Mouse (Mus musculus) frontal cortex, adult 2 months (tissue): ENCODE measurements around the gene Relb. TPM values are rescaled to one million over a fixed set of nuclear protein-coding genes. Genes with fewer than 3 reads are reported as not detected.

Experiments used
- DNase-seq, 2 experiments: peaks; one replicate each; pipeline ENCODE4 v3.0.0; 2022; ENCODE audit warnings: low spot score in 1 of 2; ENCODE audit errors: extremely low spot score in 1 of 2
- polyA plus RNA-seq: library from polyadenylated mRNA; depleted of rRNA; stranded (reverse); fragments of >200 nt; gene quantifications from 2 replicates; pipeline ENCODE4 v1.2.3, GENCODE M21; 2012; rRNA removed

The Relb gene
- 6.1 and 6.5 TPM in 2 replicates for polyA plus RNA-seq

DNA sequence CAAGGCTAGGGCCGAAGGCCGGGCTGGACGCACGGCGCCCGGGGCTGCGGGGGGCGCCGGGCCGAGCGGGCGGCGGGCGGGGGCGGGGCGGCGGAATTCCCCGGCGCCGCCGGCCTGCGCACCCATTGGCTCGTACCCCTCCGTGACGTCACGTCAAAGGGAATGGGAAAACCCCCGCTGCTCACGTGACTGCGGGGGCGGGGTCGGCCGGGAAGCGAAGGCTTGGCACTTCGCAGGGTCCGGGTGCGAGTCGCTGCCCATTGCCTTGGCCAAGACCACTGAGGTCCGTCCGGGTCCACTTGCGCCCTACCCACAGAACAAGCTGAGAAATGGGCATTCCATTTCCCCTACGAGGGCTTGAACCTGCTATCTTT lies at the start of gene Relb:
TSS of gene Relb (minus strand) at position 78 of the 374 bp plus-strand sequence.
- peak; percentile 72 to 93 for DNase-seq

GRCm38 (mm10) chr7:19678901-19679300 lies 49.7 kb upstream of the Relb start:
- DNase-seq = no peak

- DNase-seq = no peak
Observed at GRCm38 (mm10) chr7:19677872-19678271, 48.6 kb upstream of the Relb start, which contains the start of gene Apoc2. Apoc2 (minus strand) TSS chr7:19677941.

DNA sequence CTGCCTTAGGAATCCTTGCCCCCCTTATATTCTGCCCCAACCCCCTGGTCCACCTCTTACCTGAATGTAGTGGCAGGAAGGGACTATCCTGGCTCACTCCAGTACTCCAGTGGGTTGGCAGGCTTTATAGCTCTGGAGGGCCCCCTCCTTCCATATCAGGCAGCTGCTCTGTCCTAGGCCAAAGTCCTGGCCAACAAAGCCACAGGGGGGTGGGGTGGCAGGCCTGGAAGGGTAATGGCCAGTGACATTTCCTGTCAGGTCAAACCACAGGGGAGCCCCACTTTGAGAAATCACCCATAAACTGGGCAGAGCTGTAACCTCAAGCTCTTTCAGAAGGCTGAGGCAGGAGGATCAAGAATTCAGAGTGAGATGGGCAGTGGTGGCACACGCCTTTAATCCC lies 47.4 kb upstream of the Relb start:
- DNase-seq = no peak

DNA sequence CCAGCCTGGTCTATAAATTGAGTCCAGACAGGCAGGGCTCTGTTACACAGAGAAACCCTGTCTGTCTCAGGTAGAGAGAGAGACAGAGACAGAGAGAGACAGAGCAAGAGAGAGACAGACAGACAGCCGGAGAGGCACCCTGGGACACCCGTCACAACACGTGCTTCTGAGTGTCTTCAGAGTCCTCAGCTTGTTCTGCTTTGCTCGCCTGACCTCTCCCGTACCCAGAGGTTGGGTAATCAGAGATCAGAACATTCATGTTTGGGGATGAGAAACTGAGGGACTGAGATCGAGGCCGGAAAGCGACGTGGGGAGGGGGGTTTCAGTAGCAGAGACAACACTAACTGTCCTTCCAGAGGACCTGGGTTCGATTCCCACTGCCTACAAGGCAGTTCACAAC lies 46.6 kb upstream of the Relb start:
- DNase-seq = no peak

DNA sequence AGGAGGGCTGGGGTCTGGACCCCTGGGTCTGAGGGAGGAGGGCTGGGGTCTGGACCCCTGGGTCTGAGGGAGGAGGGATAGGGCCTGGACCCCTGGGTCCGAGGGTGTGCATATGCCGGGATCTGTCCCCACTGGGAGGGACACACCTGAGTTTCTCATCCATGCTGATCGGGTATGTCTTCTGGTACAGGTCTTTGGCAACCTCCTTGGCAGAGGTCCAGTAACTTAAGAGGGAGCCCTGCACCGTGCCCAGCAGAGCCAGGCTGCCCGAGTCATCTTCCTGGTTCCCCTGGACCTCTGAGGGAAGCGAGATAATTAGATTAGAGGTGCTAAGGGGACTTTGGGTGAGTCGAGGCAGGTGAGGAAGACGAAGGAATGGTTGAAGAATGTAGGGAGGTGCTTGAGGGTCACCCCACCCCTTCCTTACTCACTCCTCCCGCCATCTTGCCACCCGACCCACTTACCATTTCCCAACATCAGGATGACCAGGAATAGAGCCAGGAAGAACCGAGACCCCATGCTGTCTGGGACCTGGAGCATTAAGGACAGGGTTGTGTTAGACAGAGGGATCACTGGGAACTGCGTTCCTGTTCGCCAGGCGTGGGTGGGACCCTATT lies 44.0 kb upstream of the Relb start:
- DNase-seq = no peak

DNA sequence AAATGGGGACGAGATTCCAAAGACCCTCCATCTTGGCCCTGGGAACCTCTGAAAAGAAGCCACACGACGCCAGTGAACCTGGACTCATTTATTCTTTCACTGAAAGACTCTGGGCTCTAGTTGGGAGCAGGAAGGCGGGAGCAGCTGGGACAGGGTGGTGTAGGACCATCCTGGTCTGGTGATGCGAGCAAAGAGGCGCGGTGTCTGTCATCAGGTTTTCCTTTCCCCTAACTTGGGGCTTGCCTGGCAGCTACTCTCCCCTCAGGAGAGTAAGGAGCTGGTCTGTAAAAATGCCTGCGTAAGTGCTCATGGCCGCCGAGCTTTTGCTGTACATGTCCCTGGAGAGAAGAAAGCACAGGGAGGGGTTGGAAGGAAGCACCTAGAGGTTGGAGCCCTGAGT lies 42.3 kb upstream of the Relb start:
- no peak for DNase-seq

- peak; percentile 93 to 98 for DNase-seq
Observed at GRCm38 (mm10) chr7:19668947-19669721, 39.9 kb upstream of the Relb start.

DNA sequence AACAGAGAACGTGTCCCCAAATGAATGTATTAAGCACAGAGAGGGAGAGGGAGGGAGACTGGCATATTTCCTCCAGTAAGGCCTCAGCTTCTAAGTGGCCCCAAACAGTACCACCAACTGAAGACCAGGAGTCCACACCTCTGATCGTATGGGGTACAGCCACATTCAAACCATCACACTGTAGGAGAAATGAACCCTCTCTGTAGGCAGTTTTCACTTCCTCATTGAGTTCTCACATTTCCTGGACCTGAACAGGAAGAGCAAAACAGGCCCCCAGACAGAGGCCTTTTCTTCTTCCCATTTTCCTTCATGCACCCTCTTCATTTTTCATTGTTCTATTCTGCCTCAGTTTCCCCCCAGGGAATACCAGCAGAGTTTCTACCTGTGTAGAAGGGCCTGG lies 38.2 kb upstream of the Relb start:
- DNase-seq = no peak

- DNase-seq = no peak
Observed at GRCm38 (mm10) chr7:19666750-19667149, 37.5 kb upstream of the Relb start.

DNA sequence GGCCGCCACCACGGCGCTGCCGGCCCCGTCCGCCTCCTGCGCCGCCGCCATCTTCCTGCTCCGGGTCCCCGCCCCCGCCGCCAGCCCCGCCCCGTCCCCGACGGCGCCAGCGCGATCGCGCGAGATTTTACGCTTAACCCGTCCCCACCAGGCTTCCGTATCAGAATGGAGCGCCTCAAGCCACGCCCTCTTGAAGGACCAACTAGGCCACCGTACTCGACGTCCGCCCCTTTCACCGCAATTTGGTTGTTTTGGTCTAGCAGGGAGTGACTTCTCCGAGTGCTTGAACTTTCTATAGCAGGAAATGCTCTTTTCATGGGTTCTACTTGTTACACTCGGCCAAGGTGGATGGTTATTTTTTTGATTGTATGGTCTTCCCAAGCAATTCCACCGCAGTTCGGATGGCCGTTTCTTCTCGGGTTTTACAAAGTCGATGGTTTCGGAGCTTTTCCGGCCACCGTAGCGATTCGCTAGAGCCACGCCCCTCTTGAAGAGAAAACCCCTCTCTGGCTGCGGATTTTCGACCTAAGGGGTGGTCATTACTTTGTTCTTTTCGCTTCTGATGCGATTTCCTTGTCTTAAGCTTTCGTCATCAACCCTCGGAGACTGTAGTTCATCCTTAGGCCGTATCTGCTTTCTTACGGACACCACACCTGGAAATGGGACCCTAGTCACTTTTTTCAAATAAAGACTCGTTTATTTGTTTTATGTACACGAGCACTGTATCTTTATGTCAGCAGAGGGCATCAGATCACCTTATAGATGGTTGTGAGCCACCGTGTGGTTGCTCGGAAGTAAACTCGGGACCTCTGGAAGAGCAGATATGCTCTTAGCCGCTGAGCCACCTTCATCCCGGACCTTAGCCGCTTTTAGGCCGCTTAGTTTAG lies 36.0 kb upstream of the Relb start, which contains the start of gene Clptm1:
TSS of gene Clptm1 (minus strand) at position 79 of the 887 bp plus-strand sequence.
- peak; percentile 95 to 99 for DNase-seq

DNA sequence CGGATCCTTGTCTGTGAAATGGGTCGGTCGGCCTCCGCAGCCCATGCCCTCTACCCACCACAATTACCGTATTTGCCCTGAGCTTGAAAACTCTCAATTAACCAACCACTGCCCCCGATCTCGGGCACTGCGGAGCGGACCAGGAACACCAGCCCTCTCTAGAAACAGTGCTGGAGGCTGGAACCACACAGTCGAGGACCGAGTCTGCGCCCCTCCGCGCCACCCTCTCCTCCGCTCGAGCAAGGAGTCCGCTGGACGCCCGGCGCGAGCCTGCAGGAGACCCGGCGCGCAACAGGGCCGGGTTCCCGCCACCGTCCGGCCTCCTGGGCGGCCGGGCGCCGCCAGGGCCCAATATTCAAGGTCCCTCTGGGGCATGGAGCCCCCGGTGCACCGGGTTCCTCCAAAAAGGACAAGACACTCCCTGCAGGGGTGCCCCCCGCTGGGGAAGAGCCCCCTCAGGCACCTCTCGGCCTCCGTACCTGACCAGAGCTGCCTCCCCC lies 35.3 kb upstream of the Relb start:
- no peak for DNase-seq

GRCm38 (mm10) chr7:19663940-19664339 lies 34.7 kb upstream of the Relb start:
- peak in 1 of 2 experiments; percentile 32 for DNase-seq

DNA sequence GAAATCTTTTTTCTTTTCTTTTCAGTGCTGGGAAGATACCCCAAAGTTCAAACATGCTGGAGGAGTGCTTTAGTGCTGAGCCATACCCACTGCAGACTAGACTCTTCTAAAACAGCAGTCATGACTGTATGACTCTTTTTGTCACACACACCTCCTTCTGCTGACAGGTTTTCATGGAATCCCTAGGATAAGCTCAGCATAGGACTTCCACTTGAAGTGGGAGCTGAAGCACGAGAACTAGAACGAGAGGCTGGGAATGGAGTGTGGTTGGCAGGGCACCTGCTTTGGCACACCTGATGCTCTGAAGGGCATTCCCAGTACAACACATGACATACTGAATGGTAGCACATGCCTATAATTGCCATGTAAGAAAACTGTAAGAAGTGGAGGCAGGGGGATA lies 23.4 kb upstream of the Relb start:
- DNase-seq = no peak

GRCm38 (mm10) chr7:19651063-19651786 lies 22.0 kb upstream of the Relb start:
- no peak for DNase-seq

GRCm38 (mm10) chr7:19641223-19641622 lies 12.0 kb upstream of the Relb start:
- peak in 1 of 2 experiments; percentile 60 for DNase-seq

DNA sequence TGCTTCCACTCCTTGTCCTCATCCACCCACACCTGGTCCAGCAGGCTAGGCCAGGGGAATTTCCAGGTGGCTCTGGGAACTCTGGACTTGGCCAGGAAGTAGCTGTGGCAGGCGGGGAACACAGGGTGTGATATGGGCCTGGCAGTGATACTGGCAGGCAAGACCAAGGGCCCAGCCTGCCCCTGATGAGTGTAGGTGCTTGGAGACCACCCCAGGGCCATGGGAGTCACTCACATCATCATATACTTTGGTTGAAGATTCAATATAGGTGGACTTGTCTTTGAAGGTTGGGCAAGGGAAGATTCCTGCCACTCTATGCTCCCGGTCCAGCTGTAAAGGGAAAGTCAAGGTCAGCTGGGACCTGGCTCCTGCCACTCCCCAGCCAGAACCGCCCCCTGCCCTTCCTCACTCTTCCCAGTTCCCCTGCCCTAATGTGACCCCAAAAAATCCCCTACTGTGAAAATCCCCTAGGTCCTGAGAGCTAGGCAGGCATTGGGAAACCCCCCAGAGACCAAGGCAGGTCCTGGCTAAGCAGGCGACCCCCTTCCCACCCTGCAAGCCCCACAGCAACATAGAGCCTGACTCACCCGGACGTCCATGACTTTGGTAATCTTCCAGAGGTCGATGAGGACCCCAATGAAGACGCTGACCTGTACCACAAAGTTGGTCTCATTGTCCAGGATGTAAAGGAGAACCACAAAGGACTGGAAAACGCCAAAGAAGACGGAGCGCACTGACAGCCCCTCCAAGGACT lies 6.0 kb upstream of the Relb start:
- no peak for DNase-seq

- no peak for DNase-seq
Observed at GRCm38 (mm10) chr7:19634591-19634990, 5.4 kb upstream of the Relb start.

DNA sequence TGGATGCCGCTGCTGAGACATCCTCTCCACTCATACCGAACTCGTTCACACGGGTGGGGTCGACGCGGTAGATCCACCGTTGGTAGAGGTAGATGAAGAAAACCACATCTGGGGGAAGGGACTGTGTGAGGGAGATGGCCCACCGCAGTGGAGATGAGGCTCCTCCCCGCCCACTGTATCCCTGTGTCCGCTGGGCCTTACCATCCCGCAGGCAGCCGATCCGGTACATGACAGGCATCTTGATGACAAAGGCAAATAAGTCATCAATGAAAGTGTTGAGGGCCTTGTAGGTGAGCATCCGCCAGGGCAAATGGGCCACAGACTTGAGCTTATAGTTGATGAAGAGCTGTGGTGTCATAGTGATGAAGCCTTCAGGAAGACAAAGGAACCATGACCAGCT lies 4.6 kb upstream of the Relb start:
- no peak for DNase-seq

GRCm38 (mm10) chr7:19633197-19633596 lies 4.0 kb upstream of the Relb start:
- no peak for DNase-seq
